Mouse (Mus musculus) midbrain, postnatal 0 days (tissue): ENCODE measurements around the gene Kcnab2. TPM values are rescaled to one million over a fixed set of nuclear protein-coding genes. Genes with fewer than 3 reads are reported as not detected.

Source experiments
- ATAC-seq: fragments of 200-750 bp; cut with Nextera tagmentation; 2 replicates; pipeline ENCODE4 v1.8.0; 2017; ENCODE audit warnings: moderate number of reproducible peaks, mild to moderate bottlenecking, moderate TSS enrichment, moderate library complexity; ENCODE audit not compliant: low FRiP score
- DNase-seq: peaks from one replicate; pipeline ENCODE4 v3.0.0-alpha.2; 2015; ENCODE audit warnings: low spot score
- H3K27ac ChIP-seq: fragments of 300-500 bp; sonication (generic); 2 replicates; pipeline ENCODE4 v1.5.1; 2014; ENCODE audit warnings: low read depth, mild to moderate bottlenecking, low read length, mixed read lengths
- H3K27me3 ChIP-seq: fragments of 300-500 bp; sonication (generic); 2 replicates; pipeline ENCODE4 v1.6.1; 2014; ENCODE audit warnings: low read length, control low read depth, mixed read lengths; ENCODE audit not compliant: insufficient read depth
- H3K36me3 ChIP-seq: fragments of 300-500 bp; sonication (generic); 2 replicates; pipeline ENCODE4 v1.6.1; 2014; ENCODE audit warnings: low read length, control low read depth, mixed read lengths; ENCODE audit not compliant: insufficient read depth
- H3K4me1 ChIP-seq: fragments of 300-500 bp; sonication (generic); 2 replicates; pipeline ENCODE4 v1.6.1; 2014; ENCODE audit warnings: mild to moderate bottlenecking, control low read depth, antibody characterized with exemption, low read length, mixed read lengths; ENCODE audit not compliant: insufficient read depth
- H3K4me2 ChIP-seq: fragments of 300-500 bp; sonication (generic); 2 replicates; pipeline ENCODE4 v1.6.1; 2014; ENCODE audit warnings: low read depth, mild to moderate bottlenecking, low read length, mixed read lengths; ENCODE audit not compliant: poor library complexity, severe bottlenecking
- H3K4me3 ChIP-seq: fragments of 300-500 bp; sonication (generic); 2 replicates; pipeline ENCODE4 v1.5.1; 2014; ENCODE audit warnings: low read depth, mild to moderate bottlenecking, low read length, moderate library complexity
- H3K9ac ChIP-seq: fragments of 300-500 bp; sonication (generic); replicated peaks from 2 replicates; pipeline ENCODE4 v1.6.1; 2014; ENCODE audit warnings: mild to moderate bottlenecking, low read length, moderate library complexity, mixed read lengths; ENCODE audit not compliant: poor library complexity, severe bottlenecking
- H3K9me3 ChIP-seq: fragments of 300-500 bp; sonication (generic); 2 replicates; pipeline ENCODE4 v1.6.1; 2016; ENCODE audit warnings: low read length, control low read depth
- CTCF ChIP-seq: IDR thresholded peaks from 2 replicates; pipeline ENCODE4 v1.5.1; 2016; ENCODE audit warnings: antibody characterized with exemption, mild to moderate bottlenecking
- WGBS: fragments of 180-500 bp; shearing (Covaris S2); extraction: QIAGEN DNeasy Blood & Tissue Kit; methylation state at CpG from one replicate; pipeline ENCODE4 v1.1.7; 2014; 5-methylcytosine and 5-hydroxymethylcytosine counted together
- polyA plus RNA-seq: library from polyadenylated mRNA; unstranded; fragments of >200 nt; fragmentation: Nextera tagmentation; extraction: Ambion mirVana; gene quantifications from 2 replicates; pipeline ENCODE4 v1.2.1, GENCODE M21; 2015
- total RNA-seq: library from RNA; depleted of rRNA; stranded (reverse); fragments of >200 nt; gene quantifications from 2 replicates; pipeline ENCODE4 v1.2.3, GENCODE M21; 2014; rRNA removed

Gene Kcnab2
- total RNA-seq (51.5 and 66.9 TPM in 2 replicates), polyA plus RNA-seq (30.2 and 34.8 TPM in 2 replicates)

GRCm38 (mm10) chr4:152477466-152478223 is at the start of gene Kcnab2:
Gene Kcnab2 (minus strand): TSS chr4:152477871.
- ATAC-seq (peak; percentile 96), DNase-seq (peak; percentile 99)
- peaks cover 7% of the 10 kb centered on the region for H3K4me1 ChIP-seq
- TF ChIP-seq CTCF: no peak
- H3K4me3 ChIP-seq: peak within 1 kb of the TSS; percentile 44
- H3K27ac ChIP-seq: peak within 1 kb of the TSS; percentile 86
- peaks cover 3% of the 10 kb centered on the region; the same call in 1 of the 2 replicates for H3K36me3 ChIP-seq
- H3K4me2 ChIP-seq: peak within 1 kb of the TSS; percentile 65
- peak within 1 kb of the TSS; percentile 74 for H3K9ac ChIP-seq
- under 1% methylated on average over 62 of the region's 63 CpGs for WGBS
- H3K27me3 ChIP-seq: no peaks in the 10 kb centered on the region
- H3K9me3 ChIP-seq: no peaks in the 10 kb centered on the region

GRCm38 (mm10) chr4:152520083-152520482 is 42.4 kb upstream of the Kcnab2 start:
- Histone ChIP-seq H3K27me3 (no peaks in the 10 kb centered on the region), H3K36me3 (peaks cover 12% of the 10 kb centered on the region), H3K9me3 (no peaks in the 10 kb centered on the region), H3K27ac (no peak overlapping the region), H3K4me1 (no peaks in the 10 kb centered on the region; the same call in 1 of the 2 replicates), H3K4me2 (no peak overlapping the region), H3K4me3 (no peak overlapping the region), H3K9ac (no peak overlapping the region)
- ATAC-seq (0 out of 2 replicates have a peak, but pooled peaks have one; percentile 41), DNase-seq (peak; percentile 86)
- TF ChIP-seq CTCF: peak; percentile 97
- WGBS: 33% methylated on average over 6 of the region's 6 CpGs

GRCm38 (mm10) chr4:152519106-152519505 is 41.4 kb upstream of the Kcnab2 start:
- Histone ChIP-seq H3K4me2 (no peak overlapping the region), H3K9me3 (no peaks in the 10 kb centered on the region), H3K27me3 (no peaks in the 10 kb centered on the region), H3K36me3 (peaks cover 8% of the 10 kb centered on the region), H3K4me1 (no peaks in the 10 kb centered on the region; the same call in 1 of the 2 replicates), H3K4me3 (no peak overlapping the region), H3K9ac (no peak overlapping the region), H3K27ac (no peak overlapping the region)
- TF ChIP-seq CTCF: no peak
- ATAC-seq (no peak), DNase-seq (no peak)
- 92% methylated on average over 10 of the region's 10 CpGs for WGBS

GRCm38 (mm10) chr4:152514884-152515283 is 37.2 kb upstream of the Kcnab2 start:
- 68% methylated on average over 7 of the region's 7 CpGs for WGBS
- Histone ChIP-seq H3K27ac (no peak overlapping the region), H3K27me3 (no peaks in the 10 kb centered on the region), H3K36me3 (peaks cover 8% of the 10 kb centered on the region), H3K9me3 (no peaks in the 10 kb centered on the region), H3K9ac (no peak overlapping the region), H3K4me1 (no peaks in the 10 kb centered on the region), H3K4me3 (no peak overlapping the region), H3K4me2 (no peak overlapping the region)
- TF ChIP-seq CTCF: no peak
- no peak for DNase-seq
- no peak for ATAC-seq

GRCm38 (mm10) chr4:152512221-152512925 is 34.7 kb upstream of the Kcnab2 start:
- Histone ChIP-seq H3K9ac (no peak overlapping the region), H3K36me3 (peaks cover 8% of the 10 kb centered on the region), H3K4me2 (no peak overlapping the region), H3K4me1 (no peaks in the 10 kb centered on the region), H3K9me3 (no peaks in the 10 kb centered on the region), H3K27me3 (no peaks in the 10 kb centered on the region), H3K27ac (no peak overlapping the region), H3K4me3 (no peak overlapping the region)
- DNase-seq (peak; percentile 59), ATAC-seq (no peak)
- TF ChIP-seq CTCF: no peak
- 44% methylated on average over 18 of the region's 18 CpGs for WGBS
